Mouse (Mus musculus): ENCODE measurements around the gene Syt16.
A peak's percentile ranks its signal among the peaks of the same experiment; 100 is the strongest.

The Syt16 gene

GRCm38 (mm10) chr12:73997297-73998127 lies at the start of gene Syt16:
Gene Syt16 (plus strand): TSS chr12:73997661.
- DNase-seq (ENCODE audit: low read depth, low spot score), result no peak

- no peak for DNase-seq (ENCODE audit: low read depth, low spot score)
Measured at GRCm38 (mm10) chr12:73948415-73948814, 49.0 kb upstream of the Syt16 start.

DNA sequence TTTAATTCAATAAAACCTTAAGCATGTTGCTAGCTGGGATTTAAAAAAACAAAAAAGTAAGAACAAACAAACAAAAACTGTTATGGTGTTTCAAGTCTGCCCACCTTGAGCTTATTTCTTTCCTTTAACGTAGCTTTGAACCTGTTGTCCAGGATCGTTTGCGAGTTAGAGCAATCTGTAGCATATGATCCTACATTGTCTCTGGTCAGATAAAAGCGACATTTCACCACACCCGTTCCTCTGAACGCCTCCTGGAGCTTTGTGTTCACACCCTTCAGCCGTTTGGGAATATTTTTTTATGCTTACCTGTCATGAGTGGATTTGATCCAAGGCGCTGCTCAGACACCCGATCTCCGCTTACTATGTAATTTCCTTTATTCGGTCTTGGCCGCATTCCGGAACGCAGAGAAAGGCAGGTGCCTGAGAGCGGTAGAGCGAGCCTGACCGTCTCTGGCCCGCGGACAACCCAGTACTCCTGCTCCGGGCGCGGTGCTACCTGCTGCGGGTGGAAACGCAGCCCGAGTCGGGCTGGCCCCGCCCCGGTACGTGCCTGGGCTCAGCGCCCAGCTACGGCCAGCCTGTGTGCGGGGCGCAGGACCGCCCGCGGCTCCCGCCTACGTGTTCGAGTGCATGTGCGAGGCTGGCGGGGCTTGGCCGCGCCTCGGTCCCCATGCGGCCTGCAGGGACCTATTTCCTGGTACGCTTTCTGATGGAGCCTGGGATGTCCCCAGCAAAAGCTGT lies 48.0 kb upstream of the Syt16 start:
- DNase-seq (ENCODE audit: low read depth, low spot score), result peak; percentile 57

DNA sequence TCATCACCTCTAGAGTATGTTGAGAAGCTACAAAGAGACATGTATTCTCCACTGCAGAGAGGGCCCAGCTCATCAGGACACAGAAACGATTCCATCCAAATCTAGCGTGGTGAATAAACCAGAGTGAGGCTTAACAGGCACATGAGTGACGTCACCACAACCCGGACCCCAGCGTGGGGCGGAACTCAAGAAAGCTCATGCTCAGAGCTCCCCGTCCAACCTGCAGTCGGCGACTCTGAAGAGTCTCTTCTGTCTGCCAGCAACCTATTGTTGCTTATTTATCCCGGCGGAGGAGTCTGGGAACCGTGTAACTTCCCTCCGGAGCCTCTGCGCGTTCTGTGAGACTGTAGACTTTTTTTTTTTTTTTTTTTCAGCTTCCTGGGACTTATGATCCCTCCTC lies 44.6 kb upstream of the Syt16 start:
- peak; percentile 62 for DNase-seq (ENCODE audit: low read depth, low spot score)

DNA sequence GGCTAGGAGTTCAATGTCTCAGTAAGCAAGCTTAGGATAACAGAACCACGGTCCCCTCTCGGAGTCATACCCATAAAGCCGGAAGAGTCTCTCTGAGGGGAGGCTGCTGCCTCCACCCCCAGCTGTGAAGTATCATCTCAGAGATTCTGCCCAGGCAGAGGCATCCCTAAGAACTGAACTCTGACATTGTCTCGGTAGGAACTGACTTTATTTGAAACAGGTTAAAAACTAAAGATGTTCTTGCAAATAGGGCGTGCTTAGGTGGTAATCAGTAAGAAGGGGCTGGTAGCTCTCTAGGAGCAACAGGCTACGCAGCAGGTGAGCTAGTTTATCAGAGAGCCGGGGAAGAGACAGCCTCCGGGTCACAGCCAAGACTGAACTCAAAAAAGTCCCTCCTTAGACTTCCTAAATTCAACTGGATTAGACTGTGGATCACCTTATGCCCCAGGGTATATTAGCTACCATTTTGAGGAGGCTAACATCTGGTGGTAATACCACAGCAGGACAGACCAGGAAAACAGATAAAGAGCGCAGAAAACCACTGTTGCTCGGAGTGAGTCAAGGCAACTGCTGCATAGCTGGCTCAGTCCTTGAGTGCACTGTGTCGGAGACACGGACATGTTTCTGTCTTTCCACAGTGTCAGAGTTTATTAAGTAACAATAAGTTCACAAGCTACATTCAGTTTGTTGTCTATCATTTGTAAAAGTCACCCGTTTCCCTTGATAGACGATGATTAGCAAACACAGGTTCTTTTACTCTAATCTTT lies 43.9 kb upstream of the Syt16 start:
- DNase-seq (ENCODE audit: low read depth, low spot score), result peak; percentile 37

DNA sequence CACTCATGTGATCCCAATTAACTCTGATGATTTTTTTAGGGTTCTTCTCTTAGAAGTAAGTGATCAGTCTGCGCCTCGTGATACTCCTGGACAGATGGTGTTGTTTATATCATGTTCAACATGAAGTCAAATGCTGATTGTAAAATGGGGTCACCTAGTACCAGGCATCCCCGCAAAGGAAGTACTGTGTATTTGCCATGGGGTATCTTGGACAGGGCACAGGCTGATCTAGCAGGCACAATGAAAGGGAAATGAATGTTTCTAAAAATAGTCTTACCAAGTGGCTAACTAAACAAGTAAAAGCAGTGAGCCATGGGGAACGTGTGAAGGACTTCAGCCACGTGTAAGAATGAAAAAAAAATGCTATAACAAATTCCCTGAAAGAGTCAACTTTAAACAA lies 42.7 kb upstream of the Syt16 start:
- no peak for DNase-seq (ENCODE audit: low read depth, low spot score)

GRCm38 (mm10) chr12:73957676-73958075 lies 39.8 kb upstream of the Syt16 start:
- no peak for DNase-seq (ENCODE audit: low read depth, low spot score)

DNA sequence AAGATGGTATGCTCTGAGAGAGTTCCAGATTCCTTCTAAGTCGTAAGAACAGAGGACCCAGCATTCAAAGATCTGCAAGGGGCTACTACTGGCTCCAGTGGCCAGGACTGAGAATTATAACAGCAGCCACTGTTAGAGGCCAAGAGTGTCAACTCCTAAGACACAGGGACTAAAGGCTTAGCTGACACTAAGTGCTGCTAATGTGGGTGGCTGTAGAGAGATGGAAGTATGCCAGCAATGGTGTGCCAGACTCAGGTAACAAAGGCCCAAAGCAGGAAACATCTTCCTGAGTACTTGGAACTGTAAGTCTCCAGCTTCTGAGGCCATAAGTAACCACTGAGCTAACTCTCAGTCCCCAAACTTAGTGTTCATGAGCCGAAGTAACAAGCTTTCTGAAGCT lies 38.6 kb upstream of the Syt16 start:
- DNase-seq (ENCODE audit: low read depth, low spot score), result no peak

- peak; percentile 97 for DNase-seq (ENCODE audit: low read depth, low spot score)
Measured at GRCm38 (mm10) chr12:73964291-73965281, 32.9 kb upstream of the Syt16 start, which contains the start of gene Snapc1. Gene Snapc1 (plus strand): TSS chr12:73964481.

GRCm38 (mm10) chr12:73969142-73969541 lies 28.3 kb upstream of the Syt16 start:
- no peak for DNase-seq (ENCODE audit: low read depth, low spot score)

DNA sequence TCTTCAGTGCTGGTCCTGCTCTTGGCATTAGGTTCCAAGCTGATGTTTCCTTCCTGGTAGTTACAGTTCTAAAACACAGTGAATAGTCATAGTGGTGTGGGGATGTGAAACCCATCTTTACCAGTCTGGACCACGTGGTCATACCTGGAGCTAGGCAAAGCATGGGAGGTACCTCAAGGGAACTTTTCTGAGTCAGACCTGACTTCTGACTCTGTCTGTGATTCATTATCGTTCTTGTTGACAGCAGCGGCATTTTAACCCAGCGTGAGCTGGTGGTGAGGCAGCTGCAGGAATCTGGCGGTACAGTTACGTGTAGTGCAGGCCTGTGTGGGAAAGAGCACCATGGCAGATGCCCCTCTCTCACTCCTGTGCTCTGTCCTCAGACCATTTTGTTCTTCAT lies 22.9 kb upstream of the Syt16 start:
- no peak for DNase-seq (ENCODE audit: low read depth, low spot score)

DNA sequence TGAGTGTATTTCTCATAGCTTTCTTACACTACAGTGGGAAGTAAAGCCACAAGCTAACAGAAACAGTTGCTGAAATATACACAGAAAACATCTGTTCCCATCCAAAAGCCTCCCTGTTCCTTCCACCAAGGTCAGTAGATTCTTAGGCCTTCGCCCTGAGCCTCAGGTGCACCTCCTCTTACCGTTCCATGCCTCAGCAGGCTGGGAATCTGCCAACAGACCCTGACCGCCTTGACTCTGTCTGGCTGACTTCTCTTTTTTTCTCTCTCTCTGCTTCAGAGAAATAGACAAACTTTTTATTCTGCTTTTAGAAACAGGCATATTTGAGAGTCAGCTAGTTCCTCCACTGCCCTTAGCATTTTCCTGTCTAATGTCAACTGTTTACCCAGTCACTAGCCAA lies 19.3 kb upstream of the Syt16 start:
- no peak for DNase-seq (ENCODE audit: low read depth, low spot score)

- no peak for DNase-seq (ENCODE audit: low read depth, low spot score)
Measured at GRCm38 (mm10) chr12:73979667-73980066, 17.8 kb upstream of the Syt16 start.

GRCm38 (mm10) chr12:73982533-73982932 lies 14.9 kb upstream of the Syt16 start:
- peak; percentile 36 for DNase-seq (ENCODE audit: low read depth, low spot score)

DNA sequence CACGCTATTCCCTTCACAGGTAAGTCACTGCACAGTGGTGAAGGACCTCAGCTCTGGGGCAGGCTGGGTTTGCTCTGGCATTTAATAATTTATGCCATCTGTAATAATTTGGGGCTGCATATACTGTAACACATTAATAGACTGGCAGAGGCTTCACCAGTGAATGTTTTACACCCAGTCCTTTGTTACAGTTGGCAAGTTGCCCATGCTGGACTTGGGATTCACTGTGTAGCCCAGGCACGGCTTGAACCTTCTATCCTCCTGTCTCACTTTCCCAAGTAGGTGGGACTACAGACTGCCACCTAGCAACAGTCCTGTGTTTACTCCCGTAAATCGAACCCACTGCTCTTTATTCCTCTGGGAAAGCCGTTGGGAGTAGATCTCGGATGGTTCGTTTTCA lies 11.2 kb upstream of the Syt16 start:
- DNase-seq (ENCODE audit: low read depth, low spot score), result no peak

DNA sequence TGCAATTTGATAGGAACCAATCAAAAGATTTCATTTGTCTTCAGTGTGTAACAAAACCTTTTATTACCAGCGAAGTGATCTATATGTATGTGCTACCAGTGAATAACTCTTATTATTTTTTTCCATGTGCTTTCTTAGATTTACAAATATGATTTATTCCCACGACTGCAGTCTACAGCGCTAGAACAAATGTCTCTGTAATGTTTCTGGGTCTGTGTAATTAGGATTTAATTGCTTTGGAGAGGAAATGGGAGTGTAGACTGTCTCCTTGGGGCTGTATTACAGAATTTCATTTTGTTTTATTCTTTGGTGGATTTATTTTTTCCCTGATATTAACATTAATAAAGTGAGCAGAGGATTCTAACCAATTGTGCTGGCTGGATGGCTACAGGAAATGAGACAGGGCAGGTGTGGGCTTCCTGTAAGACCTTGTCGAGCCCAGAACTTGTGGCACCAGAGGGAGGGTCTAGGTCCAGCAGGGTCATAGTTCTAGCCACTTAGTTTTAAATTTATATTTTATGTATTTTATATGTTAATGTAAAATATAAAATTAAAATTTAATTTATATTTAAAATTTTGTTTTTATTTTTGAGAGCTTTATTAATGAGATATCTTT lies 9.0 kb upstream of the Syt16 start:
- DNase-seq (ENCODE audit: low read depth, low spot score), result no peak

GRCm38 (mm10) chr12:73989594-73989993 lies 7.9 kb upstream of the Syt16 start:
- DNase-seq (ENCODE audit: low read depth, low spot score), result peak; percentile 48

- no peak for DNase-seq (ENCODE audit: low read depth, low spot score)
Measured at GRCm38 (mm10) chr12:73996906-73997296, 560 bp upstream of the Syt16 start.

- peak; percentile 16 for DNase-seq (ENCODE audit: low read depth, low spot score)
Measured at GRCm38 (mm10) chr12:73998128-73998456, 631 bp downstream of the Syt16 start.

DNA sequence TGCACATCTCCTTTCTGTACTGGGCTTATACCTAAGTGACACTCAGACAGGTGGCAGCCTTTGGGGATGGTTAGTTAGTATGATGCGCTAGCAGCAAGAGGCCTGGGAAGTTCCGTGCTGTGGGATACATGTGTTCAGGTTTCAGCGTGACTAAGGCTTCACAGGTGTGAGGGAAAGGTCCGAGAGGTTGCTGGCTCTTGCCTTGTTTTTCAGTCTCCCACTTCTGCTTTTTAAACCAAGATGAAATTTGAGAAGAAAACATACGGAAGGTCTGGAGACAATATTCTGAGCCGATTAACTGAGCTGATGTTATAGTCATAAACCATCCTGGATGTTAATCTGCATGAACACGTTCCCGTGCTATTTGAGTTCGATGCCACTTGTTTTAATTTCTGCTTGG lies 5.0 kb downstream of the Syt16 start:
- no peak for DNase-seq (ENCODE audit: low read depth, low spot score)

All from R1 (cell line).